Mouse (Mus musculus) B cell, adult 2 months (primary cell): Measurements from ENCODE around the gene Homer2.

ENCODE experiments used
- DNase-seq, 2 experiments: peaks; one replicate each; pipeline ENCODE4 v3.0.0; 2022

Homer2 gene

GRCm38 (mm10) chr7:81697954-81698353, 9.4 kb downstream of the Homer2 start:
- DNase-seq = no peak

GRCm38 (mm10) chr7:81695763-81696533, 11.4 kb downstream of the Homer2 start:
- DNase-seq = no peak

GRCm38 (mm10) chr7:81691067-81691466, 16.3 kb downstream of the Homer2 start:
- no peak for DNase-seq

- no peak for DNase-seq
Observed at GRCm38 (mm10) chr7:81689116-81689681, 18.1 kb downstream of the Homer2 start.

- DNase-seq = no peak
Observed at GRCm38 (mm10) chr7:81688378-81688777, 18.9 kb downstream of the Homer2 start.

- DNase-seq = no peak
Observed at GRCm38 (mm10) chr7:81687684-81688316, 19.5 kb downstream of the Homer2 start.

GRCm38 (mm10) chr7:81685375-81685774, 22.0 kb downstream of the Homer2 start:
- no peak for DNase-seq

- no peak for DNase-seq
Observed at GRCm38 (mm10) chr7:81683779-81684422, 23.4 kb downstream of the Homer2 start.

GRCm38 (mm10) chr7:81681386-81681785, 25.9 kb downstream of the Homer2 start:
- no peak for DNase-seq

- DNase-seq = no peak
Observed at GRCm38 (mm10) chr7:81673359-81674013, 33.8 kb downstream of the Homer2 start.

- DNase-seq = no peak
Observed at GRCm38 (mm10) chr7:81672735-81673291, 34.5 kb downstream of the Homer2 start.

- no peak for DNase-seq
Observed at GRCm38 (mm10) chr7:81667156-81667555, 40.2 kb downstream of the Homer2 start.

GRCm38 (mm10) chr7:81666585-81666984, 40.7 kb downstream of the Homer2 start:
- DNase-seq = no peak

- DNase-seq = no peak
Observed at GRCm38 (mm10) chr7:81663057-81663456, 44.3 kb downstream of the Homer2 start.

GRCm38 (mm10) chr7:81657631-81658347, 49.5 kb downstream of the Homer2 start:
- no peak for DNase-seq

GRCm38 (mm10) chr7:81657055-81657454, 50.3 kb downstream of the Homer2 start:
- DNase-seq = no peak

- DNase-seq = no peak
Observed at GRCm38 (mm10) chr7:81656635-81657034, 50.7 kb downstream of the Homer2 start.

- DNase-seq = no peak
Observed at GRCm38 (mm10) chr7:81654946-81655718, 52.2 kb downstream of the Homer2 start.

GRCm38 (mm10) chr7:81653988-81654387, 53.3 kb downstream of the Homer2 start:
- no peak for DNase-seq

- no peak for DNase-seq
Observed at GRCm38 (mm10) chr7:81652296-81652695, 55.0 kb downstream of the Homer2 start.

- DNase-seq = no peak
Observed at GRCm38 (mm10) chr7:81651284-81651683, 56.0 kb downstream of the Homer2 start.
